Mouse (Mus musculus) heart, postnatal 25 days (tissue): Measurements from ENCODE around the gene 9930111J21Rik1. TPM values are rescaled to one million over a fixed set of nuclear protein-coding genes. Genes with fewer than 3 reads are reported as not detected.
"Not testable (repeated sequence)": the region's sequence is repeated elsewhere in the genome, so short reads cannot be mapped to it uniquely, and the experiment has no call there.

Experiments
- DNase-seq: peaks from one replicate; pipeline ENCODE4 v3.0.0; 2022; ENCODE audit warnings: low spot score
- intact Hi-C: fragments of 180-260 bp; cut with DNase I; formaldehyde crosslinking; loops from one replicate; pipeline ENCODE4 v1.15.1; 2025
- total RNA-seq, 2 experiments: library from RNA; stranded (reverse); gene quantifications; 2 replicates each; pipeline ENCODE4 v1.2.3; 2021

The 9930111J21Rik1 gene
- total RNA-seq = 1 to 10 TPM; 4.4 to 4.6 TPM

GRCm38 (mm10) chr11:48979251-48979650 lies at the start of gene 9930111J21Rik1:
Gene 9930111J21Rik1, minus strand, starts transcription at chr11:48979398.
- intact Hi-C loops, DNase-seq: not testable (repeated sequence)

GRCm38 (mm10) chr11:49012074-49012473 lies 32.9 kb upstream of the 9930111J21Rik1 start:
- DNase-seq, intact Hi-C loops: not testable (repeated sequence)

- intact Hi-C loops, DNase-seq: not testable (repeated sequence)
Measured at GRCm38 (mm10) chr11:49006785-49007184, 27.6 kb upstream of the 9930111J21Rik1 start.

- DNase-seq, intact Hi-C loops: not testable (repeated sequence)
Measured at GRCm38 (mm10) chr11:49006317-49006716, 27.1 kb upstream of the 9930111J21Rik1 start.

DNA sequence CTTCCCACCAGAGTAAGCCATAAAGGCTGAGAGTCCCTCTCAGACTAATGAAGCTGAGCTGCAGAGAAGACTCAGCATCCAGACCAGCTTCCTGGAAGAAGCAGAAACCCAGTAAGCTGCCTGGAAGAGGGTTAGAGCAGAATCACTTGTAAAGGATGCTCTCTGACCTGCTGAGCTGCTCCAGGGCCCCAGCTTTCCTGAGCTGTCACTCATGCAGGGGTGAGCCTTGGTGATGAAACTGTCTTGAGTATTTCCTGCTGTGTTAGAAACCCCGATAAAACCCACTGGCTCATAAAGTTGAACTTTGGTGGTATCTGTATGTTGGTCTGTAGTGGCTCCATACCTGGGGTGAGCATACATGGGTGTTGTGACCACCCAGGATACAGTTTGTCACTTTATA lies 21.2 kb upstream of the 9930111J21Rik1 start:
- intact Hi-C loops, DNase-seq: not testable (repeated sequence)

DNA sequence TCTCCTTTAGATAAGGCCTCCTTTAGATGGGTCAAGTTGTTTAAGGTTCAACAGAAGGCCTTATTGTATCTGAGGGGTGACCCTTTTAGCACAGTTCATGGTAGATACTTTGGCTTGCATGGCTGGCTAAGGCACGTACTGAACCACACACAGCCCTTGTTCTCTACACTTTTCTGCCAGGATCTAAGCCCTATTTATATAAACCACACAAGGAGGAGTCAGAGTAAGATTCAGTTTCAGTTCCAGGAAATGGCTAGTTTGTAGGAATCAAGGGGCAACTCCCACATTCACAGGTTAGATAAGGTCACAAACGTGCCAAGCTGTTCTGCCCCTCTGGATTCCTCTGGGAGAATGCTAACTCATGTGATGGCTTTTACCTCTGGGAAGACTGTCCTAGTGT lies 14.8 kb upstream of the 9930111J21Rik1 start, which contains the start of gene Tgtp1:
Gene Tgtp1, minus strand, starts transcription at position 155 of the 400 bp plus-strand sequence.
- intact Hi-C loops, DNase-seq: not testable (repeated sequence)

DNA sequence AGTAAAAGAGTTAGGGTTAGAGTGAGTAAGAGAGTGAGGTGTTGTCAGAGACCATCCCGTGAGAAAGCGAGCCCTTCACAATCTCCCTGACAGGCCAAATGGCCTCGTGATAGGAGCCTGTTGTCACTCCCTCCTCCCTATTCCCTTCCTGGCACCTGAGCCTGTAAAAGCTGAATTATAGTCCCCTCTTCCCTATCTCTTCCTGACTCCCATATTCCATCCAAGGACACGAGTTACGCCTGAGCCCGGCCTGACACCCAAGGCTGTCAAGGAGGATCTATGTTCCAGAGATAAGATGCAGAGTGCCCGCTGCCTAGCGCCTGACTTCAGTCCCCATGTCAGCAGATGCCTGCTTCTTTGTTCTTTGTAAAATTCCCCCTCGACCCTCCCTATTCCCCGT lies 14.1 kb upstream of the 9930111J21Rik1 start:
- intact Hi-C loops, DNase-seq: not testable (repeated sequence)

DNA sequence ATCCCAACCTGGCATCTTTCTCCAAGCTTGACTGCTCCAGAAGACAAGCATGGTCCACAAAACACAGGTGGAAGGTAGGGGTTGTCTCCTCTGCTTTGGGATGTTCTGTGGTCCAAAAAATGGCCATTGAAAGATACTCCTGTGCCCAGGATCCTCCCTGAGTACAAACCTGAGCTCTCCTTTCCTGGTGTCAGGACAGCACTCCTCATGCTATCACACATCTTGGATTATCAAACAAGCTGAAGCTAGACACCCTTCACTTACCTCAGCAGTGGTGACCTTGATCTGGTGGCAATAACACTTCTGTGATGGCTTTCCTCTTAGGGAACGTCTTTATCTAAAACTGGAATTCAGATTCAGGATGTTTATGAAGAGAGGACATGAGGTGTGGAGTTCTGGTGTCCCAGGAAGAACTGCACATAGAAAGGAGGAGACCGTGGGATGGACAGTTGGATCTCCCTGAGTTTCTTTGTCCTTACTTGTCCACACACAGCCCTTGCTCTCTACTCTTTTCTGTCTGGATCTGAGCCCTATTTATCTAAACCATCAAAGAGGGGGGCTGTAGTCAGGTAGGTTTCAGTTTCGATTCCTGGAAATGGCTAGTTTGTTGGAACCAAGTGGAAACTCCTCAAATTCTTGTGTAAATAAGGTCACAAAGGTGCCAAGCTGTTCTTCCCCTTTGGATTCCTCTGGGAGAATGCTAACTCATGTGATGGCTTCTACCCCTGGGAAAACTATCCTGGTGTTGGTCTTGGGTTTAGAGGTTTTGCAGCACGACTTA lies 12.7 kb upstream of the 9930111J21Rik1 start, which contains the start of gene Gm12185:
Gene Gm12185, minus strand, starts transcription at position 487 of the 781 bp plus-strand sequence.
- DNase-seq, intact Hi-C loops: not testable (repeated sequence)

- intact Hi-C loops, DNase-seq: not testable (repeated sequence)
Measured at GRCm38 (mm10) chr11:48989981-48990380, 10.8 kb upstream of the 9930111J21Rik1 start.

GRCm38 (mm10) chr11:48988219-48988618 lies 9.0 kb upstream of the 9930111J21Rik1 start:
- DNase-seq, intact Hi-C loops: not testable (repeated sequence)

- DNase-seq, intact Hi-C loops: not testable (repeated sequence)
Measured at GRCm38 (mm10) chr11:48982848-48983247, 3.6 kb upstream of the 9930111J21Rik1 start.

GRCm38 (mm10) chr11:48980052-48980451 lies 854 bp upstream of the 9930111J21Rik1 start:
- DNase-seq, intact Hi-C loops: not testable (repeated sequence)

GRCm38 (mm10) chr11:48978240-48978939 lies 808 bp downstream of the 9930111J21Rik1 start, which contains the start of gene Olfr56:
Gene Olfr56, plus strand, starts transcription at chr11:48978889.
- intact Hi-C loops, DNase-seq: not testable (repeated sequence)

- DNase-seq, intact Hi-C loops: not testable (repeated sequence)
Measured at GRCm38 (mm10) chr11:48974686-48975085, 4.5 kb downstream of the 9930111J21Rik1 start.

DNA sequence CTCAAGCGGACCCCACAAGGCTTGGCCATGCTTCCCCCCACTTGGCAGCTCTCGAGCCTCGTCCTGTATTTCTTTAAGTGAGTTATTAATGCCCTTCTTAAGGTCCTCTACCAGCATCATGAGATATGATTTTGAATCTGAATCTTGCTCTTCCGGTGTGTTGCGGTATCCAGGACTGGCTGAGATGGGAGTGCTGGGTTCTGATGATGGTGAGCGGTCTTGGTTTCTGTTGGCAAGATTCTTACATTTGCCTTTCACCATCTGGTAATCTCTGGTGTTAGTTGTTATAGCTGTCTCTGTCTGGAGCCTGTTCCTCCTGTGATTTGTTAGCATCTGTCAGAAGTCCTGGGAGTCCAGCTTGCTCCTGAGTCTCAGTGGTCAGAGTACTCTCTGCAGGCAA lies 33.1 kb downstream of the 9930111J21Rik1 start, which contains the start of gene Psme2b:
Gene Psme2b, minus strand, starts transcription at position 101 of the 400 bp plus-strand sequence.
- intact Hi-C loops, DNase-seq: not testable (repeated sequence)

- DNase-seq, intact Hi-C loops: not testable (repeated sequence)
Measured at GRCm38 (mm10) chr11:48939286-48939685, 39.9 kb downstream of the 9930111J21Rik1 start.

DNA sequence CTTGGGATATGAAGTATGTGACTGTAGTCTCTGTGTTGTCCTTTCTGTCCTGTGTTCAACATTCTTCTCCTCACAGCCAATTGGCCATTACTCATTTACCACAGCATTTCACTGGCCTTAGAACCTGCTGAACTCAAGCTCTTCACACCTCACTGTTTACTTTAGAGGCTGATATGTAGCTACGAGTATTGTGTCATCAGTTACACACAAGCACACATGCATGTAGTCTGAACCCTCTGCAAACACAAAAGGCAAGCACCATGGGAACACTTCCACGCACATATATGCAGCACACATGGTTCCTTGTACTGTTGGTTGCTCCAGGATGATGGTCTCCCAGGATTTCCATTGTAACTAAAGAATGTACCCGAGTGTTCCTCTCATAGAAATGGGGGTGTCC lies 43.9 kb downstream of the 9930111J21Rik1 start:
- DNase-seq, intact Hi-C loops: not testable (repeated sequence)

DNA sequence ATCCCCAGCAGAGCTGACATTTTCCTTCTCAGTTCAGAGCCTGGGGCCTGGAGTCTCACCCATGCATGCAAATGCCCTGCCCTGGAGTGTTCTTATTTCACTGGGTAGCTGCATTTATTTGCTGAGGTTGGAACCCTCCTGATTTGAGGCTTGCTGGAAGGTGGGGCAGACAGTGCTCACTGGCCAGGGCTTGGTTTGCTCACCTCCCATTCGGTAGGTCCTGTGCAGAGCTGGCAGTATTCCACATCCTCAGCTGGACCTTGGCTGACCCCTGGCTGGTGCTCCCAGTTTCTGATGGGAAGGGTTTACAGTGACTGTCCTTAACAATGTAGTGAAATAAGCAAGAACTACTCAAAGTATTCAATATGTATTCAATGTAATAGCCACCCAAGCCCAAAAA lies 45.3 kb downstream of the 9930111J21Rik1 start:
- intact Hi-C loops, DNase-seq: not testable (repeated sequence)

- not testable (repeated sequence) for DNase-seq
Measured at GRCm38 (mm10) chr11:48933422-48933821, 45.8 kb downstream of the 9930111J21Rik1 start.

DNA sequence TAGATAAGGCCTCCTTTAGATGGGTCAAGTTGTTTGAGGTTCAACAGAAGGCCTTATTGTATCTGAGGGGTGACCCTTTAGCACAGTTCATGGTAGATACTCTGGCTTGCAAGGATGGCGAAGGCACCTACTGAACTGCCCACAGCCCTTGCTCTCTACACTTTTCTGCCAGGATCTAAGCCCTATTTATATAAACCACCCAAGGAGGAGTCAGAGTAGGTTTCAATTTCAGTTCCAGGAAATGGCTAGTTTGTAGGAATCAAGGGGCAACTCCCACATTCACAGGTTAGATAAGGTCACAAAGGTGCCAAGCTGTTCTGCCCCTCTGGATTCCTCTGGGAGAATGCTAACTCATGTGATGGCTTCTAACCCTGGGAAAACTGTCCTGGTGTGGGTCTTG lies 51.1 kb downstream of the 9930111J21Rik1 start:
- intact Hi-C loops, DNase-seq: not testable (repeated sequence)

More at GRCm38 (mm10) chr11:48933422-48933821, 45.8 kb downstream of the 9930111J21Rik1 start:
- intact Hi-C loops = not testable (repeated sequence)
